Mouse (Mus musculus) adrenal gland, postnatal 14 days (tissue): ENCODE measurements around the gene Cypt14. TPM values are rescaled to one million over a fixed set of nuclear protein-coding genes. Genes with fewer than 3 reads are reported as not detected.
"Not testable (repeated sequence)": the region's sequence is repeated elsewhere in the genome, so short reads cannot be mapped to it uniquely, and the experiment has no call there.

Source experiments
- DNase-seq: peaks from one replicate; pipeline ENCODE4 v3.0.0; 2021; ENCODE audit warnings: mixed read lengths
- long read RNA-seq, 2 experiments: library from polyadenylated mRNA; stranded (forward); transcript quantifications; one replicate each; pipeline ENCODE4 v2.0.0; 2021
- total RNA-seq: library from RNA; stranded (reverse); gene quantifications from 2 replicates; pipeline ENCODE4 v1.2.3, GENCODE M21; 2021

The Cypt14 gene
- not detected in 2 replicates for total RNA-seq
- long read RNA-seq, experiment 1 = 0 reads
- long read RNA-seq, experiment 2 = 0 reads

- not testable (repeated sequence) for DNase-seq
Observed at GRCm38 (mm10) chrX:39863504-39863903, at the start of gene Cypt14. Gene Cypt14, minus strand, starts transcription at chrX:39863604.
